Mouse (Mus musculus) monocyte, adult 5-6 weeks (primary cell): Measurements from ENCODE around the gene Map3k1. TPM values are rescaled to one million over a fixed set of nuclear protein-coding genes. Genes with fewer than 3 reads are reported as not detected.

Source experiments
- ATAC-seq: fragments of 153-309, 156-312 bp; replicated peaks from 2 replicates; pipeline ENCODE4 v1.8.0; 2017; ENCODE audit warnings: mild to moderate bottlenecking; ENCODE audit not compliant: low TSS enrichment, insufficient number of reproducible peaks, severe bottlenecking, poor library complexity, low FRiP score
- total RNA-seq: library from RNA; stranded (forward); fragments of 200-1000, 200-491, 200-594 nt; gene quantifications from 3 replicates; pipeline ENCODE4 v1.2.3, GENCODE M21; 2017

Map3k1 gene
- 89.3 to 167 TPM (median 89.4 TPM) in 3 replicates for total RNA-seq

DNA sequence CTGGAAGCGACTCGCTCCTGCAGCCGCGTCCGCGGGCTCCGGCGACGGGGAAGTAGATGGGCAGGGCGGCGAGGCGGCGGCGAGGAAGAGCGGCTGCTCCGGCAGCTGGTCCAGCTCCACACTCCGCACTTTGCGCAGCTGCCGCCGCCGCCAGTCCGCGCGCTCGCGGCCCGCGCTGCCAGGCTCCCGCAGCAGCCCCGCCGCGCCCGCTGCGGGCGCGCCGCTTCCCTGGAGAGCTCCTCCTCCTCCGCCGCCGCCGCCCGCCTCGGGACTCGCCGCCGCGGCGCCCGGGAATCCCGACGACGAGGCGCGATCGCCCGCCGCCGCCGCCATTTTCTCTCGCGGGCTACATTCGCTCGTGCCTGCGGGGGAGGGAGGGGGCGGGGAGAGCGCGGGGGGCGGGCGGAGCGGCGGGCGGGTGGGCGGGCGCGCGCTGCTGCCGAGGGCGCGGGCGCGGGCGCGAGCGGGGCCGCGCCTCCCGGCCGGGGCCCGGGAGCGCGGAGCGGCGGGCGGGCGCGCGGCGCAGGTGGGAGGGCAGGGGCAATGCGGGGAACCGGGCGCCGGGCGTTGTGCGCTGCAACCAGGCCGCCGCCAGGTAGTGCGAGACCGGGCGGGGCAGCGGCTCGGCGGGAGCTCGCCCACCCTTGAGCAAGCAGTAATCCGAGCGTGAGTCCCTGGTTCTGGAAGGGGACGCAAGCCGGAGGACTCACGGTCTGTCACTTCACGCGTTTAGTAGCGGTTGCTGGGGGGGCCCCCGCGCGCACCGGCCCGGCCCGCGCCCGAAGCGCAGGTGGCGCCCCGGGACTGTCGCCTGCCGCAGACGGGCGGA, at the start of gene Map3k1:
Gene Map3k1 (minus strand): TSS at position 357 of the 829 bp plus-strand sequence.
- no peak for ATAC-seq

DNA sequence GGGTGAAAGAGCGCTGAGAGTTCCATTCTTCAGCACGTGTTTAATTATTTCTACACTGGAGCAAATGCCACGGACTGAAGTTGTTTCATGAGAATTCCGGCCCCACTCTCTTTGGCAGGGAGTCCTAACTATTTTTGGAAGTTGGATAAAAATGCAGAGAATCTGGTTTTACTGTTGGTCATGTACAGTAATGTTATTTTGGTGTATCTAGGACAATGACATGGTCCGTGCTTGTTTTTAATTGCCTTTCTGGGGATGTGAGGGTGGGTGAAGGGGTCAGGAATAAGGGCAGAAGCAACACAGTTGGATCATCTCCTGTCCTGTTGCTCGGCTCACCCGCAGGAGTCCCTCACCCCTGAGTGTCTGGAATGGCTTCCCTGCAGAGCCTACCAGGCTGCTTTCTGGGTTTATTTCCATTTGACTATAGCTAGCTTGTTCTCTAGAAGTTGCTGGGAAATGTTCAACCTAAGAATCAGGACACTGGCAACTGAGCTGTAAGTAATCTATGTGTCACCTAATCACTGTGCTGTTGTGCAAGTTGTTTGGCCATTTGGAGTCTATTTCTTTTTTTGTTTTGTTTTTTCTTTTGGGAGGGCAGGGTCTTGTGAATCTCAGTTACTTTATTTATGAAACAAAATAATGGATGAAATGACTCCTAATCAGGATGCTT, 48.1 kb upstream of the Map3k1 start:
- ATAC-seq, result no peak

DNA sequence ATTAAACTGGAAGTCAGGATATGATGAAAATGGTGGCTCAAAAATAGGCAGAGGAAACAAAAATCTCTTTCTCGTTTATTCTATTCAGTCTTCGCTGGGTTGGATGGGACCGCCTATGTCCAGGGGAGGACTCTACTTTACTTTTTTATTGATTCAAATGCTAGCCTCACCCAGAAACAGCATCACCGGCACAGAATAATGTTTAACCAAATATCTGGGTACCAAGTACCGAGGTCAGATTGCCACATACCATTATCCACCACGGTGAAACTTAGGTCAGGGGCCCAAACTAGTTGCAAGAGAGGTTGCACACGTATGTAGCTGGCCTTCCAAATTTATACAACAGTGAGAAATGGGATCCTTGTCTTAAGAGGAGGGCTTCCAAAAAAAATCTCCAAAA, 47.4 kb upstream of the Map3k1 start:
- no peak for ATAC-seq

DNA sequence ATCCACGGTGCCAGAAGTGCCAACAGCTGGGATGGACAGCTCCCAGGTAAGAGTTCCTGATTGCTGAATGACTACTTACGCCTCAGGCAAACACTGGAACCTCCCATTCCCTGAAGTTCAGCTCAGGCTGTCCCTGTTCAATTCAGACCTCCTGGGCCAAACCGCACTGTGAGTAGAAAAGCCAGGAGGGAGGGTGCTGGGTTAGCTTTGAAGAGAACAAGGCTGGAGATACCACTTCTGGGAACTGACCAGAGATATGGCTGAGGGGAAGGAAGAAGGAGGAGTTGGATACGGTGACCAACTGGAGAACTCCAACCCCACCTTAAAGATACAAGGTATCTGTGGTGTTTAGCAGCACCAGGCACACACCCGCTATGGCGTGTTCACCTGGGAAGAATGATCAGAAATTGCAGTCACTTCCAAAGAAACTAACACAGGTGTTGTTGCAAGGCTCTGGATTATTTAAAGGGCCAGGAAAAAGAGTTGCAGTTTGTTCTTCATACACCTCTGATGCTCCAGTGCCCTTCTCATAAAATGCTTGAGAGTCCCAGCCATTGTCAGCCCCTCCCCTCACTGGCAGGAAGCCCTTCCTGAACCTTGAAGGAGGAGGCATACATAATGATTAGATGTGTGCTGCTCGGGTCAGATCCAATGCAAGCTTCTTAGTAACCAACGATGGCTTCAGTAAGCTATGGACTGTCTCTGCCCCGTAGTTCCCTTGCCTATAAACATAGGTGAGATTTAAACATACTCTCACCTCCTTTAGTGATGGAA, 43.8 kb upstream of the Map3k1 start:
- ATAC-seq, result no peak

DNA sequence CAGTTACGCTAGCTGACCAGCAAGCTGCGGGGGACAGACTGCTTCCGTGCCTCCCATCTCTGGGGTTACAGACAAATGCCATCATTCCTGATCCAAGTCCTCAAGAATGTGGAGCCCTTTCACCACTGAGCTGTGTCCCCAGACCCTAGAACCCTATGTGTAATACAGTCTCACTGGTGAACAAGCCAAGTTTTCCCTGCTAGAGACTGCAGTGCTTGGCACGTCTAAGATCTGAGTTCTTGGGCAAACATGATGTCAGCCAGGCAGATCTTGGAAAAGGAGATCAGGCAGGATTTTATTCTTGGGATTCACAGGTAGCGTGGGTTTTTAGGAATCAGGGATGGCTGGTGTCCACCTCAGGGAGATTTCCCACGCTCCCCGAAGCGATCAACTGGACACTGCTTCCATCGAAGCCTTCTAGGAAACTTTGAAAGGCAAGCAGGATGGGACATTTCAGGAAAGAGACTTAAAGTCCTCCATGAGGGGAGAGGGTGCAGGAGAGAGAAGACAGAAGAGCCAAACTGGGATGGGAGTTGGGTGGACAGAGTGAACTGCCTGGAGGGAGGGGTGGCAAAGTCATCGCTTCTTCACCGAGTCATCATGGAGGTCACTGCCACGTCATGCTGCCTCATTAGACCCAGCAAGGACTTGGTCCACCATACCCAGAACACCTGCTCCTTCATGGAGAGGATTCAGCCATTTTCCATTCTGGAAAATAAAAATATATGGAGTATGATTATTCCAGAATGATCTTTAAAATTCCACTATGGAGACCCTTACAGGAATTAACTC, 41.4 kb upstream of the Map3k1 start:
- ATAC-seq, result no peak

DNA sequence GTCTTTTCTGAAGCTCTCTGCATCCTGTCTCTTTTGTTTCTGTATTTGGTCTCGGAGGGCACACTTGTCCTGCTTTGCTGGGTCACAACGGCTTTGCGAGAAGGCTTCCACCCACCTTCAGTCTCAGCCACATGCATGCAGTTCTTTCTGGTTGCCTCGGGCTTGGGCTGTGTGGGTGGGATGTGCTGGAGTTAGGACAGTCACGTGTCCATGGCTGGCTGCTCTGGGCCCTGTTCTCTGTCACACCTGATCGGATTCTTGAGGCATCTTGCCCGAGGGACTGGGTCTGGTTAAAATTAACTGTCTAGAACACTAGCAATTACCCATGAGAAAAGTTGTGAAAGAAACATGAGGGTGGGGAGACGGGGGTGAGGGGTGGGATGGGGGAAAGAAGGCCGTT, 36.7 kb upstream of the Map3k1 start:
- ATAC-seq, result no peak

DNA sequence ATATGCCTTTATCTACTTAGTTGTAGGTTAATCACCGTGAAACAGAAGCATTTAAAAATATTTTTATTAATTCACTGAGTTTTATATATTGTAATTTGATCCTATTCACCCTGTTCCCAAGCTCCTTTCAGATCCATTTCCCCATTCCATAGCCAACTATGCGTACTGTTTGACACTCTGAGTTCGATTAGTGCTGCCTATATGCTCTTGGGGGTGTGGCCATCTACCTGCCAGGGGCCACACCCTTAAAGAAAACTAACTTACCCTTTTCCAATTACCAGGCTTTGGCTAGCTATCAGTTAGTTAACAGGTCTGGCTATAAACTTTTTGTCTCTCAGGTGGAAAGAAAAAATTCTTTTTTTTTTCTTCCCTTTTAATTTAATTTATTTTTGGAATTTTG, 35.5 kb upstream of the Map3k1 start:
- no peak for ATAC-seq

DNA sequence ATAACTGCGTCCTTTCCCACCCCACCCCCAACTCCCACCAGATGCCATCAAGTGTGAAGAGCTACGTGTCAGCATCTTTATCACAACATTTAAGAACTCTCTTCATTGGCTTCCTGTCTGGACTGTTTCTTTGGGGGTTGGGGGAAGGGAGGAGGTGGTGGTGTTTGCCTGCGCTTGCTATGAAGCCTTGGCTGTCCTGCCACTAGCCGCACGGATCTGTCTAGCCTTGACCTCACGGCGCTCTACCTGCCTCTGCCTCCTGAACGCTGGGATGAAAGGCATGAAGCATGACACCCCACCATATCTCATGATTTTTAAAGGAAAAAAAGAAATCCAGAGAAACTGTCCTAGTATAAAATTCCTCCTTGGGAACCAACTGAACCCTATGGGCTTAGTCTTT, 27.0 kb upstream of the Map3k1 start:
- ATAC-seq, result no peak

DNA sequence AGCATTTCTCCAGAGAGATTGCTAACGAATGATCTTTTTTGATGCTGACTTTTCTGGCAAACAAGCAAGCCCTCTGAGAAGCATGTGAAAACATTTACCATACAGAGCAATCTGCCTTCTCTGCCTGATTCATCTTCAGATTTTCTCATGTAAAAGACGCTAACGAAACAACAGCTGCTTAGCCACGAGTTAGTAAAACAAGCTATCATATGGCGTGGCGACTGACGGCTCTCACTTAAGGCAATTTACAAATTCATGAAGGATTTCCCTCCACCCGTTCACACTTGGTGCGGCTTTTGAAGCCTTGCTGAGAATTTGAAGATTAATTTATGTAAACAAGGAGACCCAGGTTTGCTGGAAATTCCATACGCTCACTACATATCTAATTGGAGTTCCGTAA, 25.8 kb upstream of the Map3k1 start:
- ATAC-seq, result no peak

DNA sequence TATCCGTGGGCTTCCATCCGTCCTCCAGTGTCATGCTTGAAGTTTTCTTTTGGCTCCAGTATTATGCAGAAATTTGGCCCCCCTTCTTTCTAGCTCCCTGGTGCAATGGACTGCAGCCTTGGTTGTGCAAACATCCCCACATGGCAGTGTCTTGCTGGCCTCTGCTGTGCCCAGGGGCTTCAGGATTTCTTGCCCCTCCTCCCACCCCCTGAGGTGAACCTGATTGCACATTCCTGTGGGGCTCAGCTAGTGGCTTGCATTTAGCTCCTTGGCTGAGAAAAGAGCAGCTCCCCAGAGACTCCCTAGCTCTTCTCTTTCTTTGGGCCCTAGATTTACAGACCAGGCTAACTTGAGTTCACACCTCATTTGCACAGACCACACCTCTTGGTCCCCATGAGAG, 20.7 kb upstream of the Map3k1 start:
- no peak for ATAC-seq

DNA sequence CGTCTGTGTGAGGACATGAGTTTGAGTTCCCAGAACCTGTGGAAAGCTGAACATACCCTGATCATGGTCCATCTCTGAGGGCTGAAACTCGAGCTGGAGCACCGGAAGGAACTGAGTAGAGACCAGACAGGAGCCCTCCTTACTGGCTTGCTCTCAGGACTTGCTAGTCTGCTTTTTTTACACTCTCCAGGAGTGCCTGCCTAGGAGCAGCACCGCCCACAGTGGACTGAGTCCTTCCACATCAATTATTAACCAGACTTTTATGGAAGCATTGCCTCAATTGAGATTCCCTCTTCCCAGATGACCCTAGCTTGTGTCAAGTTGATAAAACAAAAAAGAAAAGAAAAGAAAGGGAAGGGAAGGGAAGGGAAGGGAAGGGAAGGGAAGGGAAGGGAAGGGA, 18.7 kb upstream of the Map3k1 start:
- no peak for ATAC-seq

DNA sequence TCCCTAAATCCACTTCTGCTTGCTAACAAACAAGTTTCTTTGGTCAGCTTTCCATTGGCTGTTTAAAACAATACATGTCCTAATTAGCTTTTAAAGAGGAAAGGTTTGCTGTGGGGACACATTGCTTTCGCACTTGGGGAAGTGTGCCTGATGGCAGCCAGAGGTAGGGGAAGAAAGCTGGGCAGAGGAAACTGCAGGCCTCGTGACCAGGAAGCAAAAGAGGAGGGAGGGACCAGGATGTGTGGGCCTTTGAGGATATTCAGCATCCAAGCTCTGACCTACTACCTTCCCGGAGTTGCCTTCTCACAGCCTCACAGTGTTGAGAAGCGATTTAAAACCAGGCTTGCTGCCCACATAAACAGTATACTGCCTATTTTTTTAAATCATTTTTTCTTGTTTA, 15.4 kb upstream of the Map3k1 start:
- ATAC-seq, result 0 out of 2 replicates have a peak, but pooled peaks have one; percentile 8

DNA sequence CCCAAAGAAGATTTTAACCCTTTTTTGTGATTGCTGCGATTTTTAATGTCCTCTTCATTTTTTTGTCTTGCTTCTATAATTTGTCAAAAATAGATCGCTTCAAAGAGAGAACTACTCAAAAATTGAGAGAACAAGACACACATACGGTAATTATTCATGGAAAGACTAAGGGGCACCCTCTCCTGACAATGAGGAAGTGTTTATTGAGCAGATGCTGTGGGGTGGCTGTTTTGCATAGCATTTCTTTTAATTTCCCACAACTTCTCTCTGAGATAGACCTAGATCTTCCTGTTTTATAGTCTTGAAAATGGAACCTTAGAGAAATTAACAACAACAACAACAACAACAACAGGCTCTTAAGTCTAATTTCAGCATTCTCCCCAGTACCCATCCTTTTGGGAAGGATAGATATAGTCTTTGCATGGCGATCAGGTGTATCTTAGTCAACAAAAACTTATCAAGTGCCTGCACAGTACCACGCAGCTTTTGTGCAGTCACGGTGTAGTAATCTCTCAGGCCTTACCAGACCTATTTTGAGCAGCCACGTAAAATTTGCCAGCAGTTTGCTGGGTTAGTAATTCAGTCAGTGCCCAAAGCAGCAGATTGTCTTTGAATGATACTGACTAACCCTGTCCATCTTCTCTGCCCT, 13.1 kb upstream of the Map3k1 start:
- peak; percentile 75 for ATAC-seq

DNA sequence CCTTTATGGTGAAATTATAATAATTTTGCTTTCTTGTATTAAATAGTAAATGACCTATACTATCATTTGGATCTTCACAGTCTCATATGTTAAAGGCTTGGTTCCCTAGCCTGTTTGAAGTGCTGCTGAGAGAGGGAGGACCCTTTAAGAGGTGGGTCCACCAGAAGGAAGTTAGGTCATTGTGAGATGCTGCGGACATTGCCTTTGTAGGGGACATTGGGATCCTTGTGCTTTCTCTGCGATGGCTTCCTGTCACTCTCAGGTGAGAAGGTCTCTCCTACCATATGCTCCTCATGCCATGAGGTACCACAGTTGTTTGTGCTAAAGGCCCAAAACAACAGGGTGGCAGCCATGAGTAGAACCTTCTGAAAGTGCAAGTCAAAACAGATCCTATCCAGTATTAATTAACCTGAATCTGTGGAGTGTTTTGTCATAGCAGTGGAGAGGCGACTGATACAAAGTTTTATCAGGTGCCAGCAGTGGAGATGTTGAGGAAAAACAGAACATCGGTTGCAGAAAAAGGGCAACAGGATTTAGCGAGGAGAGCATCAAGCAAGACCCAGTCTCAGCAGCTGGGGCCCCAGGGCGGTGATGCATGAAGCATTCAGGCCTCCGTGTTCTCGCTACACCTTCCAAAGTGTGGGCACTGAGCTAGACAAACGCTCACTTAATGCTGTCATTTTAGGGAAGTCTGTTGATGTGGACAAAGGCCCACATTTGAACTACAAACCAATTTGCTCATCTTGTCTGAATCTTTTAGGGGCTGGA, 11.0 kb upstream of the Map3k1 start:
- no peak for ATAC-seq

DNA sequence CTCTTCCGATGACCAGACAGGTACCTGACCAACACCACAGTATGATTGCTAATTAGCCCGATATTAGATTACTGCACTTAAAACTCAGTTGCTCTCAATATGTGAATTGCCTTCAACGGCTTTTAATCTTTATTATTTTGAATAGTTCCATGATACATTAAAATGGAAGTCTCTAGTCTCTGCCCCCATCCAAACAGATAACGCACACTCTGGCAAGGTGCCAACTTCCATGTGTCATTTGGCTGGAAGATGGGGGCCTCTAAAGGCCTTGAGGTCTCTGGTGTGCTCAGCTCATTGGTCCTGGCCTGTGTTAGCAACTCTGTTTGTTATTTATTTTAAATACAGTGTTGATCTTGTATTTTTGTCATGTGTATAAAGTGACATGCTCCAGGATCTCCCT, 10.3 kb upstream of the Map3k1 start:
- ATAC-seq, result no peak

DNA sequence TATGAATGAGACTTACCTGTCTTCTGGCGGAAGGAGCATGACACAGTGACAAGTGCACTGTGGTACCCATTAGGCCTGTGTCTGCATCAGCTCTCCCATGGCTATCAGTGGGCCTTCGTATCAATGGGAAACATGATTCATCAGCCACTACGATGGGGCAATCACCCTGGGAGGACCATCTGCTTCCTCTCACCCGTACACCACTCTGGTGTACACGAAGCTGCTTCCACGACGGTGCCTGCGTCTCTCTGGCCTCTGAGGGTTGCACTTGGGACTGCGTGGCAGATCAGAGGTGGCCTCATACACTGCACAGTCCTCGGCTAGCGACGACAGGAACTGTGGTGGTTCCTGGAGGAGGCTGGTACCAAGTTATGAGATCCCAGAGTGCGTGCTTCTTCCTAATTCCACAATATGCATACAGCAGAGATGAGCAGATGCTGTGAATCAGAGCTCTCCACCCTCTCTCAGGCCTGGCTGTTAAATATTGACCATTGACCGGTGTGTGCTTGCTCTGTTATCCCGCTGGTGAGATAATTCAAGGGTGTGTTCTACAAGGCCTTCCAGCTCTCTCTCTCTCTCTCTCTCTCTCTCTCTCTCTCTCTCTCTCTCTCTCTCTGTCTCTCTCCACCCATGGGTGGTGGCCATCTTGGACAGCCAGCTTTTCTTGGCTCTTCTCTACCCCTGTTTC, 9.6 kb upstream of the Map3k1 start:
- peak; percentile 32; the same call in 1 of the 2 replicates for ATAC-seq

DNA sequence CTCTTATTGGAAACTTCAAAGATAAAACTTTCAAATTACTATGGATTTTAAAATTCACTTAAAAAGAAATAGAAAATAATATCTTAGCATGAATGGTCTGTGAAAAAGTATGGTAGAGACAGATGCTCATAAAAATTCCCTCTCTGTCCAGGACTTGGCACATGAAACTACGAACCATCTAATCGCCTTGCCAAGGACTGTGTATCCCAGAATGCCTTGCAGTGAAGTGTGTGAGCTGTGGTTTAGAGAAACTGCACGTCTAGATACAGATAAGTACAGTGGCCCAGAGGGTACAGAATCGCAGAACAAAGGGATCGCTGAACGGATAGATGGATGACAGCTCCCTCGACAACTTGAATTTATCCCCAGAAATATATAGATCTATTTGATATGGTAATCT, 9.0 kb upstream of the Map3k1 start:
- no peak for ATAC-seq
